Mouse (Mus musculus) cerebellum, adult (tissue): ENCODE results near the gene Tjp3.

ENCODE experiments used
- ATAC-seq: cut with Nextera tagmentation; 2 replicates; pipeline ENCODE4 v1.9.2; 2017; ENCODE audit warnings: mild to moderate bottlenecking, moderate library complexity, mixed read lengths; ENCODE audit not compliant: insufficient number of reproducible peaks, low FRiP score, low TSS enrichment

Tjp3 gene

DNA sequence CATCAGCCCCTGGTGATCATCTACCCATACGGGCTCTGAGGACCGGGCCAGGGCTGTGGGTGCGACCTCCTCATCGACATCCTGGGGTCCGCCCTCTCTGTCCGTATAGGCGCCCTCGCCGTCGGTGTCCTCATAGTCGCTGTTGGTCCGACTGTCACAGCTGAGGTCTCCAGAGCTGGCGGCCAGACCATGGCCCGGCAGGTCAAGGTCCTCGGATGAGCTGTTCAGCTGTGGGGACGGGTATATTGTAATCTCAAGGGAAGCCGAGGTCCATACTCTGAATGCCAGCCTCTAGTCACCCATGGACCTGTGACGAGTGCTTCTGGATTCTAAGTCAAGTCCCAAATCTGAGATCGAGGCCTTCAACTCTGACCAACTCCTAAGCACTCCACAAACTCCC is 17.5 kb downstream of the Tjp3 start:
- ATAC-seq: no peak

DNA sequence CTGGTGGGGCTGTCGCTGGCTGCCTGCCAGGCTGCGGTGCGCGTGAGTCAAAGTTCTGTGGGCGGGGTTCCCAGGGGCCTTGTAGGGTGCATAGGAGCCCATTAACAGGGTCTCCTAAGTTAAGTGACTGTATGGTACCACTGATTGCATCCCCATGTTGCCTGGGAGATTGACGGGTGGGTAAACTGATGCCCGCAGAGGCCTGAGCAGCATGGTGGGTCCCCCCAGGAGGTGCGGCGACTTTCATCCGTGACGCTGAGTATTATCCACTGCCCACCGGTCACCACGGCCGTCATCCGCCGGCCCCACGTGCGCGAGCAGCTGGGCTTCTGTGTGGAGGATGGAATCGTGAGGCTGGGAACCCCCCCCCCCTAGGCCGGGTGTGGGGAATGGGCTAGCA is 19.0 kb downstream of the Tjp3 start:
- ATAC-seq: no peak

DNA sequence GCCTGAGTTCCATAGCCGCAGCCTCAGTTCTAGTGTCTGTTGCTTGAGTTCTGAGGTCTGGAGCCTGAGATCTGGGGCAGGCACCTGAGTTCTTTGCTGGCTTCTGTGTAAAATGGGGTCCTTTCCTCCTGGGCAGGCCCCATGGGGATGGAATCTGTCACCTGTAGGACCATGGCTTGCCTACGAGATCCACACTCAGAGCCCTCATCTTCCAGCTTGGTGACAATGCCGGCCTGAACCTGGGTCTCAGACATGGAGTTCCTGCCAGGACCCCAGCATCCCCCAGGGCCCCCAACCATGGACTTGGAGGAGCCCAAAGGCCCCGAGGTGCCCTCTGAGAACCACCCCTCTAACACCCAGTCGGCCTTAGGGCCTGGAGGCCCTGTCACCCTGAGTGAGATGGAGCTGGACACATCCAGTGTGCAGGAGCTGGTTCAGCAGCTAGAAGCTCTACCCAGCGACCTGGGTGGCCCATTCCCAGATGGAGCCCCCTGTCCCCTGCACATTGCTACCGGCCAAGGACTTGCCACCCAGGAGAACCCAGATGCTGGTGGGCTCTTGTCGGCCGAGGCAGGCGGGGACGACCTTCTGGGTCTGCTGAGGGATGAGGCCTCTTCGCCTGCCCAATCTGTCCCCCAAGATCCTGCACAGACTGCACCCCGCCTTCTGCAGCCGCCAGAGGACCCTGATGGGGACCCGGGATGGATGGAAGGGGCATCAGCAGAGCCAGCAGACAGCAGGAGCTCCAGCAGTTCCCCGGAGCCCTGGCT is 22.6 kb downstream of the Tjp3 start:
- no peak for ATAC-seq

DNA sequence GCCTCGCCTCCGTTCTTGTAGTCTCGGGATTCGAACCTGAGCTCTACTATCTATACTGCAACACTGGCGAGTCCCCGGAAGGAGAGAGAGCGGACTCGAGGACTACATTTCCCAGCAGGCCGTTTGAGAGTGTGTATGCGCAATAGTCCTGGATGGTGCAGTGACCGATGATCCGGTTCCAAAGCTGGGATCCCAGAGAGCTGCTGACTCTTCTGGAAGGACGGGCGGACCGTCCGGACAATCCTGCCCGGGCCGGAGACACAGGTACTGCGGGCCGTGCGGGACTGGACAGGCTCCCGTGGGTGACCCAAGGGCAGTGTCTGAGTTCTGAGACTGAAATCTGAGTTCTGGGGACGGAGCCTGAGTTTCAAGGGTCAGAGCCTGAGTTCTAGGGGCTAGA is 23.3 kb downstream of the Tjp3 start:
- peak; percentile 70 for ATAC-seq

DNA sequence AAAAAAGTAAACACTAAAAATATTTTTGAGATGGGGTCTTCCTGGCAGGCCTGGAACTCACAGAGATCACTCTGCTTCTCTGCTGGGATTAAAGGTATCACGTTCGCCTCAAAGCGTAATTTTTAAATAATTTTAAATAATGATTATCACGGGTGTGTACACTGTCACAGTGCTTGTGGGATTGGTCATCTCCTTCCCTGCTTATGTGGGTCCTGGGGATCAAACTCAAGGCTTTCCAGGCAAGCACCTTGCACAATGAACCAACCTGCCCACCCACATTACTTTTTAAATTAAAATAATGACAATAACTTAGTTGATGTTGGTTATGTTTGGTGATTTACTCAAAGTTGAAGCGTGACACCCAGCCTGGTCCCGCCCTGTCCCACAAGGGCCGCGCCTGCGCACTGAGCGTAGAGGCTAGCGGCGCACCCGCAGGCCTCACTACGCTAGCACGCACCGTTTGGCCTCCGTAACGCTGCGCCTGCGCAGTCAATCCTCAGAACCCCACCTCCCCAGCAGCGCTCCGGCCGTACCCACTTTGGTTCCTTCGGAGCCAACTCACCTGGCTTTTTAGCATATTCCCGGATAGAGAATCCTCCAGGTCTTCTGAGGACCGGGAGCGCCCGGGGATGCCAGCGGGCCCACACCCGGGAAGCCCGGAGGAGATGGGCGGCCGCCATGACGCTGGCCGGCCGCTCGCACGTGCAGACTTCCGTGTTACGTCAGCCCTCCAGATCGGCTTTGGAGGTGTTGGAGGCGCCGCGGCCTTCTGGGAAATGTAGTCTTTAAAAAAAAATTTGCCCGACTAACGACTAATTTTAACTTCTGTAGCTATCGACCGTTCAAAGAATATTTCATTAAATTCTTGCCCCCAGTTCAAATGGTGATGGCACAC is 24.9 kb downstream of the Tjp3 start, which contains the start of the genes Mrpl54 and Apba3:
Gene Mrpl54 (minus strand): TSS at position 724 of the 895 bp plus-strand sequence.
Gene Apba3 (plus strand): TSS at position 750 of the 895 bp plus-strand sequence.
- ATAC-seq: peak; percentile 83

DNA sequence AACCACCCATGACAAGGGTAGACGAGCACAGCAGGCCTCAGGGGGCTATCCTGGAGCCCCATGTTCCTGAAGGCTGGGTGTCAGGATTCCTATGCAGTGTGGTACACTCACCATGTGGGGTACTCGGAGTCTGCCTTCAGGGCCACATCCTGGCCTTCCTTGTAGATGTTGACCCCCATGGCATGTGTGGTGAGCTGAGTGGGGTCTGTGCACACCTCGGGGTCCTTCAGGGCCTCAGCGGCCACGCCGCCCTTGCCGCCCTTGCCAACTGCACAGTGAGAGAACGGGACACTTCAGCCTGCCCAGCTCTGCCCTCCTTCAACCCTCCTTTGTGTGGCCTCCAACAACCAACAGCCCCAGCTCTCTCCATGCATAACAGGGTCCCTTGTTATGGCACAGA is 25.8 kb downstream of the Tjp3 start:
- ATAC-seq: no peak

DNA sequence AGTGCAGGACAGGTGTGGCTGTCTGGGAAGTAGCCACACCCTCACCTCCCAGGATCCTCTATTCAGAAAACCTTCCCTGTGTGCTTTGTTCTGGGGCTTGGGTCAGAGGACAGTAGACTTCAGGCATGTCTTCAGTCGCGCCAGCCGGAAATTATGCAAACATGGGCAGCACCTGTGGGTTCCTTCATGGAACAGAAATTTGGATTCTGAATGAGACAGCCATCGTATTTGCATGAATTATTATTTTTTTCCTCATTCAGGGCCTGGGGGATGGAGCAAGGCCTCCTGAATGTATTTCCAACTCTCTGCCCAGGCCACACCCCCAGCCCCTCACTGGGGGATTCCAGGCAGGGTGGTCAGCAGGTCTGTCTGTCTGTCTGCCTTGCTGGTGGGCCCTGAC is 30.4 kb downstream of the Tjp3 start:
- no peak for ATAC-seq

DNA sequence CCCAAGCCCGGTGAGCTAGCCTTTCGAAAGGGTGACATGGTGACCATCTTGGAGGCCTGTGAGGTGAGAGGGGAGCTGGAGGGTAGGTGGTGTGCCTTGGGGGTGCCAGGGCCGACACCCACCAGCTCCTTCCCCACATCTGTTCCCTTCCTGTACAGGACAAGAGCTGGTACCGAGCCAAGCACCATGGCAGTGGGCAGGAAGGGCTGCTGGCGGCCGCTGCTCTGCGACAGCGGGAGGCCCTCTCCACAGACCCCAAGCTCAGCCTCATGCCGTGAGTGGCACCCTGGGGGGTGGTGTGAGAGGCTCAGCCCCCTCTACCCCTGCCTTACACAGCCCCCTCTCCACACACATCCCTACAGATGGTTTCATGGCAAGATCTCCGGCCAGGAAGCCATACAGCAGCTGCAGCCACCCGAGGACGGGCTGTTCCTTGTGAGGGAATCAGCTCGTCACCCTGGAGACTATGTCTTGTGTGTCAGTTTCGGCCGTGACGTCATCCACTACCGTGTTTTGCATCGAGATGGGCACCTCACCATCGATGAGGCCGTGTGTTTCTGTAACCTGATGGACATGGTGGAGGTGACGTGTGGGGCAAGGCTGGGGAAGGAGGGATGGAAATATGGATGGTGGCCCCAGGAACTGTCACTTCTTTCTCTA is 32.0 kb downstream of the Tjp3 start:
- no peak for ATAC-seq

DNA sequence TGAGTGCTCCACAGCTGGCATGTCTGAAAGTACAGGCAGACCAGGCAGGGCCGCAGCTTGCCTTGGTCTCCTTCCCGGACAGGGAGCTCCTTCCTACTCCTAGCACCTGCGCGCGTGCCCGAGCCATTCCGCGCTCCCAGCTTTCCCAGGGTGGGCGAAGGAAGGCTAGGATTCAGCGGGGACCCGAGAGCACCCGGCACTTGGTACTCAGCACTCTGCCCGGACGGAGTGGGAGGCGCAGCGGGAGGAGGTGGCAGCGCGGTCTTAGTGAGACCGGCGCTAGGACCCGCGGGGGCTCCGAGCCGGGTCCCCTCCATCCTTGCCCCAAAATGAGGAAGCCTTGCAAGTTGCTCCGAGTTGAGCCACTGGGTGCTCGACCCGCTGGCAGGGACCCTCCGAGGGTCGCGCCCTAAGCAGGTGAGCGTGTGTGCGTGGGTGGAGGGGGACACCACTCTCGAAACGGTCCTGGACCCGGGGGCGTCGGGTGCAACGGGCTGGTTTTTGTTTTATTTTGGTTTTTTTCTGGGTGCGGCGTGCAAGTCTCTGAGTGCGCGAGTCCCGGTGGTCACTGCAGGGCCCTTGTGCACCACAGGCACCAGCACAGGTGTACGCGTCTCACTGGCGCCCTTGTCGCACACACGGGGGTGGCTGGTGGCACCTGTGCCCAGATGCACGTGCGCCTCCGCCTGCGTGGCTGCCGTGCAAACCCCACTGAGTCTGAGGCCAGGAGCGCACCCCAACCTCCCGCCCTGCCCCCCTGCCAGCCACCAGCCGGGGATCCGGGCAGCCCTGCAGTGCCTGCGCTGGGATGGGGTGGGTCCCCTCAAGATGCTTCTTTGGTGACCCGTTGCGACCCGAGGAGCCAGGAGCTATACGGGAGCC is 34.0 kb downstream of the Tjp3 start:
- ATAC-seq: no peak

DNA sequence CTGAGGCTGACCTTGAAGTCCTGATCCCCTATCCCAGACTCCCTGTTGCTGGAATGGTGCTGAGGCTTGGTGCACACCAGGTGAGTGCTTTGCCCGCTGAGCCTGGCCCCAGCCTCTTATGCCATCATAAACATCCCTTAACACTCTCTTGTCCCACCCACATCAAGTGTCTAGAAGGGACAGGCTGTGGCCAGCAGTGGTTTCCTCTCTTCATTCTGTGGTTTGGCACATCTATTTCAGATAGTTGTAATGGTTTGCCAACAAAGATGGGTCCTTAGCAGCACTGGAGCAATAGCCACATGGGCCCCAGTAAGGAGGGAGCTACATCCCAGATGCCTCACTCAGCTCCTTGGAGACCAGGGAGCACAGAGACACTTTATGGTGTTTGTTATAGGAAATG is 36.5 kb downstream of the Tjp3 start:
- no peak for ATAC-seq

DNA sequence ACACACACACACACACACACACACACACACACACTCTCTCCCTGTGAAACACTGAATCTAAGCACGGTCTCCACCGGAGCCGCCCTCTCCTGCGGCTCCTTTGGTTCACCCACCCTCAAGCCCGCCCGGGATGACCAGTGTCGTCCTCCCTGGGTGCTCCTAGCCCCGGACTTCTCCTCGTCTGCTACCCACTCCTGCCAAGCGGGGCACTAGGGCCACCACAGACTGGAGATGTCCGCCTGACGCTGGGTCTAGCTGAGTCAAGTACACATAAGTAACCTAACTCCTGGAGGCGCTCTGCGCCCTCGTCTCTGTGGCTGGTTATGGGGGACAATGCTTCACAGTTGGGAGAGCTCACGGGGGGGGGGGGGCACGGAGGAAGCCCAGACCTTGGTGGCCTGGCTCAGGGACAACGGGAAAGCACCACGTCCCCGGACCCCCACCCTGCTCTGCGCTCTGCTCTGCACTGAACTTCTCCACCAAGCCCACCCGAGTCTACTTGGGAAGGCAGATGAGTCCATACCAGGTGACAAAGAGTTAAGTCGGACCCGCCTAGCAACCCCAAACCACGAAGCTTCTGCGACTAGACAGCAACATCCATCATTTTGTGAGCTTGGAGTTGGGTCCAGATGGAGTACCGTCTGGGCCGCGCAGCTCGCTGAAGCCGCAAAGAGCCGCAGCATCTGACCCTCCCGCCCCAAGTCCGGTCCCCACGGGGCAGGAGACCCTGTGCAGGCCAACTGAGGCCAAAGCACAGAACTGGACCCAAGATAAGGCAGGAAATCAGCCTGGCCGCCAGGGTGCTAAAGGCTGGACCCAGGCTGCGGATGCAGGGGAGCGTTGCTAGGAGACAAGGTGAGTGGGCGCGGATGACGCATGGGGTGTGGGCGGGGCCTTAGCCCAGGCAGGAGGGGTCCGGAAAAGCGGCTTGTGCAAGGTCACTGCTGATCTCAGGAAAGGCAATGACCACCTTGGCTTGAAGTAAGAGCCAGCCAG is 38.7 kb downstream of the Tjp3 start, which contains the start of gene Matk:
Gene Matk (plus strand): TSS at position 512 of the 996 bp plus-strand sequence.
- peak; percentile 21; the same call in 1 of the 2 replicates for ATAC-seq

DNA sequence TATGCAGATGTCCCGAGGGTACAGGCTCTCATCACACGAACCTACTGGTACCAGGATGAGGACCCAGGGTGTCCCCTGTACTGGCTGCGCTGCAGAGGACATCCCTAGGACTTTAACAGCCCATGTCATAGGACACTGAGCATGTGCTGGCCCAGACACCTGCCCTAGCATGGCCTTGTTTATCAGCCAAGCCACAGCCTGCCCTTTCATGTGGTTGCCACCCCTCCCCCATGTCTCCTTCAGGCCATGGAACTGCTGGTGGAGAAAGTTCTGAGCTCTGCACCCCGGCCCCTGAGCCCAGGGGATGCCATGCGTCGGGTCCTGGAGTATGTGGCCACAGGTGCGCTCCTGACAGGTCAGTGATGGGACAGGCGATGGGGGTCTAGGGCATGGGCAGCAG is 41.9 kb downstream of the Tjp3 start:
- no peak for ATAC-seq

DNA sequence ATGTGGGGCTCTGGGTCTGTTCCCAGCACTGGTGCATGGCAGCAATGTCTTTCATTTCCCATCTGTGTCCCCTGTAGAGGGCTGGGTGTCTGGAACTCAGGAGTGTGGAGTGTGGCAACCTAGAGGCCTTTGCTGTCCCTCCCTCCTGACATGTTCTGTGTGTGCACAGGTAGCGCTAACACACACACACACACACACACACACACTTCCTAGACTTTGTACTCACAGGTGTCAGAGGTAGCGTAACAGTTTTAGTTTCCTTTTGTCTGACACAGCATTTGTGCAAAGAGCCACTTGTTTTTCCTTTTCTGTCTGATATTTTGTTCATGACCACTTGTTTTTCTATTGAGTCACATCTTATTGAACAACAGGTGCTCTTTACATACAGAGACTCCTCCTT is 43.6 kb downstream of the Tjp3 start:
- no peak for ATAC-seq

DNA sequence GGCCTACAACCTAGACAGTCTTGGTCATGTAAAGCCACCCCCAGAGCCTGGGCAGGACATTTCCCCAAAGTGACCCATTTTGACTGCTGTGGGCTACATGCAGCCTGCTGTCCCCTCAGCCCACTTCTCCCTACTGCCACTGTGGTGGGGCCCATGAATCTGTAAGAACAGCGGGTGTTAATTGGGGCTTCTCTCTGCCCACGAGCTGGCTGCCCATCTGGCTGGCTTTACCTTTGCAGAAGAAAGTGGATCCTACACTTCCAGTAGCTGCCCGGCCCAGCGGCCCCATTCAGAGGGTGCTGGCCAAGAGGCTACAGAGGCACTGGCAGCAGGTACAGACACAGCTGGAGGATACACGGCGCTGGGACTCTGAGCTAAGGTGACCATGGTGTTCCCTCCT is 46.2 kb downstream of the Tjp3 start:
- ATAC-seq: no peak

DNA sequence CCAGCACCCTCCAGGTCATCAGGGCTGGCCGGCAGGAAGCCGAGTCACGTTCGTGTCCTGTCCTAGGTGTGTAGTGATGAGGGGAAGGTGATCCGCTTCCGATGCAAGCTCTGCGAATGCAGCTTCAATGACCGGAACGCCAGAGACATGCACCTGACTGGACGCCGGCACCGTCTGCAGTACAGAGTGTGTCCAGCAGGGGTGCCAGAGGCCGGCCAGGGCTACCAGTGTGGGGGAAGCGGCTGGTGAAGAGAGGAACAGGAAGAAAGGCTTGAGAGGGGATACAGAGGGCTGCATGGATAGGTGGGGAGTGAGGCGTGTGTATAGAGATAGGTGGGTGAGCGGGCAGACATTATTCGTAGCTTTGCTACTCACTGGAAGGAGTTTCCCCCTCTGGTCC is 46.8 kb downstream of the Tjp3 start:
- peak; percentile 51; the same call in 1 of the 2 replicates for ATAC-seq

DNA sequence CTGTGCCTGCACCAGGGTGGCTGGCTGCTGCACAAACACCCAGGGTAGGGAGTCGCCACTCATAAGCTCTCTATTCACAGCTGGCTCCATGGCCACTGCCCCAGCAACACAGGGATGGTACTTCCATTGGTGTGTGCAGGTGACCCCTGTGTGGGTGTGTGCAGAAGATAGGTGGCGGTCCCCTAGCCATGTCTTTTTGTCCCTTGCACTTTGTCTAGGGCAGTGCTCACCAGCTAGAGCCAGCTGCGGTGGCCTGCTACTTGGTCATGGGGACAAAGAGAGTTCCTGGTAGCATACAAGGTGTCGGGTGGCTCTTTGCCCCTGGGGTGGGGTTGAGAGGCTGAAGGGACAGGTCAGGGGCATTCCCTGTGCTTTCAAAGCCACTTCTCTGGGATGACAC is 47.2 kb downstream of the Tjp3 start:
- ATAC-seq: no peak

DNA sequence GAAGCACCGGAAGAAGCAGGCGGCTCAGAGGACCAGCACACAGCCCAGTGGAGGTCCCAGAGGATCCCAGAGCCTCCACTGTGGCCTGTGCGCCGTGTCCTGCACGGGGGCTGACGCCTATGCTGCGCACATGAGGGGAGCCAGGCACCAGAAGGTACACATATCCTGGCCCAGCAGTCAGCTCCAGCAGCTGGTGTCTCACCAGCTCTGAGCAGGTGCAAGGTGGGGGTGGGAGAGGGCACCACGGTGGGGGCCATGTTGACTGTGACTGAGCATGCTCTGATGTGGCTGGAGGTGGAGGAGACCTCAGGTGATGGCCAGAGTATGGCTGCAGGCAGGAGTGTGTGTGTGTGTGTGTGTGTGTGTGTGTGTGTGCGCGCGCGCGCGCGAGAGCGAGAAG is 49.4 kb downstream of the Tjp3 start:
- ATAC-seq: no peak

DNA sequence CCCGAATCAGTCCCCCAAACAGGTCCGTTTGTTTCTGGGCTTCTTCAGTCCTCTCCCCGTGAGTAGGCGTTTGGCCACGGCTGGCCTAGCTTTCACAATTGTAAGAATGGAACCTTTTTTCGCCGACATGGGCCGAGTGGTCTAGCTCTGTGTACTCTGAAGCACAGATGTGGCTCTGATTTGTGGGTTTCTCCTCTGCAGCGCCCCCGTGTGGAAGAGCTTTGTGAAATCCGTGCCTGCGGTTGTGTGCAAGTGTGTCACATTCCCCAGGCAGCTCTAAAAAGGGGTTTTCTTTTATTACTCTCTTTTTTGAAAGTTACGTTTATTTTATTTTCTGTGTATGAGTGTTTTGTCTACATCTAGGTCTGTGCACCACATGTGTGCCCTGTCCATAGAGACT is 50.5 kb downstream of the Tjp3 start:
- ATAC-seq: no peak

DNA sequence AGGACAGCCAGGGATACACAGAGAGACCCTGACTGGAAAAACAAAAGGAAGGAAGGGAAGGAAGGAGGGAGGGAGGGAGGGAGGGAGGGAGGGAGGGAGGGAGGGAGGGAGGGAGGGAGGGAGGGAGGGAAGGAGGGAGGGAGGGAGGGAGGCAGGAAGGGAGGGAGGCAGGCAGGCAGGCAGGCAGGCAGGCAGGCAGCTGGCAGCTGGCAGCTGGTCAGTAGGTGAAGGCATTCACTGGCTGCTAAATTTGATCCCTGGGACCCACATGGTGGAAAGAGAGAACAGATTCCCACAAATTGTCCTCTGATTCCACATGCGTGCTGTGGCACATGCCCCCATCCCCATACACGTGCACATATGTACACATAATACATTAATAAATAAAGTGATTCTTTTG is 52.8 kb downstream of the Tjp3 start:
- ATAC-seq: no peak
